Mouse (Mus musculus): ENCODE measurements around the gene Psip1. TPM values are rescaled to one million over a fixed set of nuclear protein-coding genes. Genes with fewer than 3 reads are reported as not detected.
"Not testable (repeated sequence)": the region's sequence is repeated elsewhere in the genome, so short reads cannot be mapped to it uniquely, and the experiment has no call there.

Gene Psip1
- total RNA-seq (2021): 10 to 100 TPM; 19.0 to 24.4 TPM
- long read RNA-seq, experiment 1, transcript Psip1-201 (16 exons, 3,251 nt): major isoform, 23 of 40 reads
- long read RNA-seq, experiment 1, transcript Psip1-202 (11 exons, 1,973 nt): minor isoform, 6 of 40 reads
- long read RNA-seq, experiment 1, partial matches to known transcripts: 3 of 40 reads
- long read RNA-seq, experiment 1, other reads (novel, unspliced or antisense): 4 of 40 reads
- long read RNA-seq, experiment 2, transcript Psip1-201 (16 exons, 3,251 nt): major isoform, 15 of 38 reads
- long read RNA-seq, experiment 2, transcript Psip1-203 (11 exons, 1,898 nt): minor isoform, 9 of 38 reads
- long read RNA-seq, experiment 2, partial matches to known transcripts: 7 of 38 reads
- long read RNA-seq, experiment 2, other reads (novel, unspliced or antisense): 3 of 38 reads

- peak; percentile 88 to 90 for DNase-seq
- intact Hi-C loops (cut with DNase I): loop anchor here (2.0 kb wide), 2 partner anchors 38 to 84 kb away; partner anchors contain the start of gene Ccdc171
Measured at GRCm38 (mm10) chr4:83486117-83486901, at the start of gene Psip1. TSS of gene Psip1 (minus strand) at chr4:83486459.

- DNase-seq: no peak
- intact Hi-C loops (cut with DNase I): loop anchor here (5.0 kb wide), 1 partner anchor 33 kb away; no protein-coding TSS in a partner anchor
Measured at GRCm38 (mm10) chr4:83534024-83534423, 47.8 kb upstream of the Psip1 start.

- intact Hi-C loops (cut with DNase I): loop anchor here (5.0 kb wide), 1 partner anchor 34 kb away; no protein-coding TSS in a partner anchor
- no peak for DNase-seq
Measured at GRCm38 (mm10) chr4:83533168-83533911, 47.1 kb upstream of the Psip1 start.

- intact Hi-C loops (cut with DNase I): loop anchor here (5.0 kb wide), 1 partner anchor 37 kb away; no protein-coding TSS in a partner anchor
- not testable (repeated sequence) for DNase-seq
Measured at GRCm38 (mm10) chr4:83530060-83530459, 43.8 kb upstream of the Psip1 start.

- intact Hi-C loops (cut with DNase I): no loop called here
- peak in 1 of 2 experiments; percentile 36 for DNase-seq
Measured at GRCm38 (mm10) chr4:83527921-83528320, 41.7 kb upstream of the Psip1 start.

GRCm38 (mm10) chr4:83526988-83527334 is 40.7 kb upstream of the Psip1 start:
- no peak for DNase-seq
- intact Hi-C loops (cut with DNase I): no loop called here

- DNase-seq: peak in 1 of 2 experiments; percentile 20
- intact Hi-C loops (cut with DNase I): no loop called here
Measured at GRCm38 (mm10) chr4:83526270-83526987, 40.2 kb upstream of the Psip1 start.

- intact Hi-C loops (cut with DNase I): loop anchor here (2.0 kb wide), 1 partner anchor 39 kb away; the partner anchor contains the start of gene Psip1
- DNase-seq: no peak
Measured at GRCm38 (mm10) chr4:83525690-83526055, 39.4 kb upstream of the Psip1 start.

GRCm38 (mm10) chr4:83524843-83525689 is 38.8 kb upstream of the Psip1 start, which contains the start of gene Ccdc171:
TSS of gene Ccdc171 (plus strand) at chr4:83525545.
- intact Hi-C loops (cut with DNase I): loop anchor here (2.0 kb wide), 1 partner anchor 38 kb away; the partner anchor contains the start of gene Psip1
- DNase-seq: peak; percentile 97

- intact Hi-C loops (cut with DNase I): loop anchor here (2.0 kb wide), 1 partner anchor 38 kb away; the partner anchor contains the start of gene Psip1
- DNase-seq: no peak
Measured at GRCm38 (mm10) chr4:83524456-83524842, 38.2 kb upstream of the Psip1 start.

GRCm38 (mm10) chr4:83522066-83522465 is 35.8 kb upstream of the Psip1 start:
- intact Hi-C loops (cut with DNase I): no loop called here

GRCm38 (mm10) chr4:83520308-83520707 is 34.0 kb upstream of the Psip1 start:
- intact Hi-C loops (cut with DNase I): no loop called here
- no peak for DNase-seq

More at GRCm38 (mm10) chr4:83522066-83522465, 35.8 kb upstream of the Psip1 start:
- no peak for DNase-seq

- intact Hi-C loops (cut with DNase I): no loop called here
- DNase-seq: no peak
Measured at GRCm38 (mm10) chr4:83519807-83520206, 33.5 kb upstream of the Psip1 start.

- DNase-seq: no peak
- intact Hi-C loops (cut with DNase I): no loop called here
Measured at GRCm38 (mm10) chr4:83519148-83519547, 32.9 kb upstream of the Psip1 start.

- DNase-seq; intact Hi-C loops (cut with DNase I): not testable (repeated sequence)
Measured at GRCm38 (mm10) chr4:83516144-83516543, 29.9 kb upstream of the Psip1 start.

GRCm38 (mm10) chr4:83514976-83515669 is 28.9 kb upstream of the Psip1 start:
- DNase-seq: peak in 1 of 2 experiments; percentile 6
- intact Hi-C loops (cut with DNase I): no loop called here

- intact Hi-C loops (cut with DNase I): no loop called here
- no peak for DNase-seq
Measured at GRCm38 (mm10) chr4:83514183-83514582, 27.9 kb upstream of the Psip1 start.

- no peak for DNase-seq
- intact Hi-C loops (cut with DNase I): no loop called here
Measured at GRCm38 (mm10) chr4:83512644-83513043, 26.4 kb upstream of the Psip1 start.
